Mouse (Mus musculus): ENCODE measurements around the gene Odf2. TPM values are rescaled to one million over a fixed set of nuclear protein-coding genes. Genes with fewer than 3 reads are reported as not detected.

Odf2 gene
- polyA plus RNA-seq, 1 experiment from 2014 or later, result 74.3 TPM

DNA sequence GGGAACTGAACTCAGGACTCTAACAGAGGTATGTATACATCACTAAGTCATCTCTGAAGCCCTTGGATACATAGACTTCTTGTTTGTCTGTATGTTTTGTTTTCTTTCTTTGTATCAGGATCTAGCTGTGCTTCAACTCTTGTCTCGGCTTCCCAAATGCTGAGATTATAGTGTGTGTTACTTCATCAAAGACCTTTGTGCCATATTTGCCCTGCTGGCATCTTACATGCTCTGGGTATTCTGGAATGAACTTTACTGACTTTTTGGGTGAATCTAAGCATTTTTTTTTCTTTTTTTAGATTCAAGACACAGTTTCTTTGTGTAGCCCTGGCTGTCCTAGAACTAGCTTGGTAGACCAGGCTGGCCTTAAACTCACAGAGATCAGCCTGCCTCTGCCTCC lies 91.6 kb downstream of the Odf2 start:
- Histone ChIP-seq H3K27ac (replicated peaks) (no peak overlapping the region), H3K4me1 (no peaks in the 10 kb centered on the region), H3K9ac (no peak overlapping the region), H3K4me3 (replicated peaks) (no peak overlapping the region), H3K4me2 (replicated peaks) (no peak overlapping the region), H3K27me3 (no peaks in the 10 kb centered on the region), H3K36me3 (peaks cover 71% of the 10 kb centered on the region), H3K9me3 (replicated peaks) (no peaks in the 10 kb centered on the region)
- ATAC-seq (ENCODE audit: insufficient number of reproducible peaks, low FRiP score, low TSS enrichment, low read depth), result no peak
- 93% methylated on average over 1 of the region's 1 CpGs for WGBS

Small RNA genes within 50 kb of the gene (microRNA-seq; reads per million reads assigned to microRNA genes)
- gene Mir219a-2 (ENCODE audit: borderline number of aligned reads), result not detected
- gene Mir219b (ENCODE audit: borderline number of aligned reads), result not detected

Other genes starting within 250 kb of the Odf2 start
- gene Gm13420, start 137.5 kb upstream of the Odf2 start, polyA plus RNA-seq (2015; fragmentation: Nextera tagmentation; extraction: Ambion mirVana), result not detected in 2 replicates
- gene Gm13547, start 129.9 kb upstream of the Odf2 start, polyA plus RNA-seq (2015; fragmentation: Nextera tagmentation; extraction: Ambion mirVana), result not detected in 2 replicates
- 28.7 and 37.0 TPM in 2 replicates for gene Coq4, start 101.7 kb upstream of the Odf2 start, polyA plus RNA-seq (2015; fragmentation: Nextera tagmentation; extraction: Ambion mirVana)
- 35.1 and 38.8 TPM in 2 replicates for gene Trub2, start 100.7 kb upstream of the Odf2 start, polyA plus RNA-seq (2015; fragmentation: Nextera tagmentation; extraction: Ambion mirVana)
- 20.2 and 20.7 TPM in 2 replicates for gene Slc27a4, start 86.6 kb upstream of the Odf2 start, polyA plus RNA-seq (2015; fragmentation: Nextera tagmentation; extraction: Ambion mirVana)
- 22.9 and 24.1 TPM in 2 replicates for gene Urm1, start 69.1 kb upstream of the Odf2 start, polyA plus RNA-seq (2015; fragmentation: Nextera tagmentation; extraction: Ambion mirVana)
- 50.1 and 57.3 TPM in 2 replicates for gene Cercam, start 20.1 kb upstream of the Odf2 start, polyA plus RNA-seq (2015; fragmentation: Nextera tagmentation; extraction: Ambion mirVana)
- 59.5 and 63.5 TPM in 2 replicates for gene Gle1, start 46.2 kb downstream of the Odf2 start, polyA plus RNA-seq (2015; fragmentation: Nextera tagmentation; extraction: Ambion mirVana)
- 85.8 and 99.0 TPM in 2 replicates for gene Sptan1, start 76.3 kb downstream of the Odf2 start, polyA plus RNA-seq (2015; fragmentation: Nextera tagmentation; extraction: Ambion mirVana)
- 45.5 and 46.9 TPM in 2 replicates for gene Wdr34, start 159.7 kb downstream of the Odf2 start, polyA plus RNA-seq (2015; fragmentation: Nextera tagmentation; extraction: Ambion mirVana)
- 351 and 370 TPM in 2 replicates for gene Set, start 168.2 kb downstream of the Odf2 start, polyA plus RNA-seq (2015; fragmentation: Nextera tagmentation; extraction: Ambion mirVana)
- 8.2 and 9.5 TPM in 2 replicates for gene Pkn3, start 188.5 kb downstream of the Odf2 start, polyA plus RNA-seq (2015; fragmentation: Nextera tagmentation; extraction: Ambion mirVana)
- 25.2 and 30.0 TPM in 2 replicates for gene Zdhhc12, start 204.4 kb downstream of the Odf2 start, polyA plus RNA-seq (2015; fragmentation: Nextera tagmentation; extraction: Ambion mirVana)
- gene Zer1, start 235.4 kb downstream of the Odf2 start, polyA plus RNA-seq (2015; fragmentation: Nextera tagmentation; extraction: Ambion mirVana), result 9.3 and 10.1 TPM in 2 replicates
- 6.9 and 9.3 TPM in 2 replicates for gene Tbc1d13, start 244.5 kb downstream of the Odf2 start, polyA plus RNA-seq (2015; fragmentation: Nextera tagmentation; extraction: Ambion mirVana)

Data from embryonic facial prominence, embryonic 15.5 days (tissue).